Mouse (Mus musculus) adrenal gland, postnatal 10 days (tissue): ENCODE measurements around the gene Wnk4. TPM values are rescaled to one million over a fixed set of nuclear protein-coding genes. Genes with fewer than 3 reads are reported as not detected.

ENCODE experiments used
- DNase-seq: peaks from one replicate; pipeline ENCODE4 v3.0.0; 2021; ENCODE audit warnings: mixed read lengths
- total RNA-seq, 2 experiments: library from RNA; stranded (reverse); gene quantifications; 2 replicates each; pipeline ENCODE4 v1.2.3; 2021

The Wnk4 gene
- total RNA-seq, 2 experiments from 2014 or later = 2.5 to 3.6 TPM

DNA sequence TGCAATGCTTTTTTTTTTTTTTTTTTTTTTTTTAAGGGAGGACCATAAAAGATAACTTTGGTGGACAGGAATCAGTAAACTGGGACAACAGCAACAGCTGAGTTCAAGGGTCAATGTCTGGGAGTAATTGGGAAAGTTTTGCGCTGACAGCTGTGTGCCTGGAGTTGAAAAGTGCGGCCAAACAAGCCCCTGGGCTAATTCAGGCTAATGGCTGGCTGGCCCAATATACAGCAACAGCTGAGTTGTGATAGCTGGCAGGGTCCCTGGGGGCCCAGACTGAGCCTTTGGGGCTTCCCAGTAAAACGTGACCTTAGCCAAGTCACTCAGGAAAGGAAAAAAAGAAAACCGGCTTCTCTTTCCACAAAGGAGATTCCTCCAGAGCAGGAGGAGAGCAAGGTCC is 15.3 kb upstream of the Wnk4 start:
- DNase-seq = peak; percentile 64

DNA sequence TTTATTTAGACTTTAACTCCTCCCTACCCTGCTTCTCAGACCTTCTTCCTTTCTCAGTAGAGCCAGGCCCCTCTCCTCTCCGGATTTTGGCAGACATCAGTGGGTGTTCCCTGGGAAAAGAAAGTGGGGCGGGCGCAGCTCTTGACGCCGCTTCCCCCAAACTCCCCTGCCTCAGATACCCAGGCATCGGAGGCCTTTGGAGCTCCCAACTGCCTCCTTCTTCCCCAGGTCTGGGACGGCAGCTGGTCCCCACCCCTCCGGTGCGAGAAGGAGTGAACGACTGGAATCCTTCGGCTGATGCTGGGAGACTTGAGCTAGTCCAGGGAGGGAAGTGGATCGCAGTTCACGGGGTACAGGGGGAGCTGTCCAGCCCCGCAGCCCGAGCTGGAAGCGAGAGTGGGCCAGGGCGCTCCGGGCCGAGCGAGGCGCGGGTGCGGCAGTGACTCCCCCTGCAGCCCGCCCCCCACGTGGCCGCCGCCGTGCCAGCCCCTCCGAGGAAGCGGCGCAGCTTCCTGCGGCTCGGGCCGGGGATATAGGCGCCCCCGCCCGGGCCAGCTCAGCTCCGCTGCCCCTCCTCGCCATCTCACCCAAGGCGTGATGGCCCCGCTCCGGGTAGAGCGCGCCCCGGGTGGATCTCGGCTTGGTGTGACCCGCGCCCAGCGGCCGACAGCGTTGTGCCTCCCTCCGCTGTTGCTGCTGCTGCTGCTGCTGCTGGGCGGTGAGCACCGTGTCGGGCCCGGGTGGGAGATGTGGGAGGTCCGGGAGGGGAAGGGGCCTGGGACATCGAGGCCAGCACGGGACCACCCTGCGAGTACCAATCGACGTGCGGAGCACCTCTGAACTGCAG is 14.3 kb upstream of the Wnk4 start, which contains the start of gene Ramp2:
Gene Ramp2, plus strand, starts transcription at position 174 of the 847 bp plus-strand sequence.
- DNase-seq = peak; percentile 76

DNA sequence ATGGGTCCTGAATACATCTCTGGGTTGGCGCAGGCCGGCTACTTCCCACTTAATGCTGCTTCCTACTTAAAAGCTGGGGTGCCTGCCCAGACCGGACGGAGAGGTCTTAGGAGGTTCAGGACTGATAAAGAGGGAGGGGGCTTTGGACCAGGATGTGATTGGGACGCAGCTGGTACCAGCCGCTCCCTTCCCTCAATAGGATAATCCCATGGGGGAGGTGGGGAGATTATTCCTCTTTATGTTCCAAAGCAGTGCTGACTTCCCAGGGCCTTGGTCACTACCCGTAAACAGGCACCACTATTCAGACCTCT is 13.7 kb upstream of the Wnk4 start:
- DNase-seq = no peak

DNA sequence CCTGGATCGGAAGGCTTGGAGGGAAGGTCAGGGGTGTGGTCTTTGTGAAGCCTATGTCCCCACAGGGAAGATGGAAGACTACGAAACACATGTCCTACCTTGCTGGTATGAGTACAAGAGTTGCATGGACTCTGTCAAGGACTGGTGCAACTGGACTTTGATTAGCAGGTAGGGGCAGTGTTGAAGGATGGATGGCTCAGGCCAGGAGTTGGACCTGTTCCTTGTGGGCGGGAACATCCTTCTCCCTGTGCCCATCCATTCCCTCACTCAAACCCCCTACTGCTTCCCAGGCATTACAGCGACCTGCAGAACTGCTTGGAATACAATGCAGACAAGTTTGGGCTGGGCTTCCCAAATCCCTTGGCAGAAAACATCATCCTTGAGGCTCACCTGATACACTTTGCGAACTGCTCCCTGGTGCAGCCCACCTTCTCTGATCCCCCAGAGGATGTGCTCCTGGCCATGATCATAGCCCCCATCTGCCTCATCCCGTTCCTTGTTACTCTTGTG is 12.8 kb upstream of the Wnk4 start:
- no peak for DNase-seq

DNA sequence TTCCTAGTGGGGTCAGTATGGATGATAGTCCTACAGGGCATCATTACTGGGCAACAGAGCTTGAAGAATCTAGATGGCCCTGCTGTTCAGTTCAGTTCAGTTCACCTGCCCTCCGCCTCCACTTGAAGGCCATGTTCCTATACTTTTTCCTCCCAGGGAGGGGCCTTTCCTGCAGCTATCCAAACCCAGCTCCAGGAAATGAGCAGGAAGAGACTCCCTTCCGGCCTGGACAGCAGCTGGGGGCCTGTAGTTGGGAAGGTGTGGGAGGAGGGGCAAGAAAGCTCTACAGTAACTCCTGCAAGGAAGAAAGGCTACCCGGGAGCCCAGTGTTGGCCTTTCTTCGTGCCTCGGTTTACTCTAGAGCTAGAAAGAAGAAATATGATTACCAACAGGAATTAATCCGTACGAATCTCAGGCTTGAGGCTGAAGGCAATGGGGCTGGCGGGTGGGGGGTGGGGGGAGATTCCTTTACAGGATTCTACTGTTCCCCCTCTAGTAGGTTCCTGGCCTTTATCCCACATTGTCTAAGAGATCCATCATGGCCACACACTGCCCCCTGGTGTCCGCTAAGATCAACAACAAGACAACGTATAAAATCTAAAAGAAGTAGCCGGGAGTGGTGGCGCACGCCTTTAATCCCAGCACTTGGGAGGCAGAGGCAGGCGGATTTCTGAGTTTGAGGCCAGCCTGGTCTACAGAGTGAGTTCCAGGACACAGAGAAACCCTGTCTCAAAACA is 11.9 kb upstream of the Wnk4 start:
- peak; percentile 77 for DNase-seq

DNA sequence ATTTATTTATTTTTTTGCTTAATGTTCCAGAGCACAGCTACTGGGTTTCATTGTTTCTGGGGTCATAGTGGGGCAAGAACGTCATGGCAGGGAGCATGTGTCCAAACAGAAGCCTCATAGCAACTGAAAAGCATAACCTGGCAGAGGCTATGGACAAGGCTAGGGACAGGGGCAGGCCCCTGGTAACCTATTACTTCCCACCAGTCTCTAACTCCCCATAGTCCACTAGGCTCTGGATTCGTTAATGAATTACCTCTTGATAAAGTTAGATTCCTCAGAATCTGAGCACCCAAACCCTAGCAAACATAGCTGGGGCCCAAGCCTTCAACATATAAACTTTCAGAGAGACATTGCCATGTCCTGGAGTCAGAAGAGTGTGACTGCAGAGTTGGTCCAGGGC is 9.3 kb upstream of the Wnk4 start:
- DNase-seq = no peak

DNA sequence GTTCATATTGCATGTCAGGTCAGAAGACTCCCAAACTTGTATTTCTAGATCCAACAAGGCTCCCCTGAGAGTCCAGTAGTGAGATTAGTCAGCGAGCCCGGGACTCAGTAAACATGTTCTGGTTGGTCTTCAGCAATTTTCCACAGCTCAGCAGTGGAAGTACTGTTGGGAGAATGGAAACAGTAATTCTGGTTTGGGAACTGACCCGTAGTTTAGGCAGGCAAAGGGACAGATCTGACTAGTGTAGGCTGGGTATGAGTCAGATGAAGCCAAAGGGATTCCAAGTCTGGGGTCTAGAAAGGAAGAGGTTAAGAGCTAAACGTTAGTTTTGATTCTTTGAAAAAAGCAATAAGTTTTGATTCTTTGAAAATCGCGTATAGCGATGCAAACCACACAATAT is 7.4 kb upstream of the Wnk4 start:
- DNase-seq = no peak

DNA sequence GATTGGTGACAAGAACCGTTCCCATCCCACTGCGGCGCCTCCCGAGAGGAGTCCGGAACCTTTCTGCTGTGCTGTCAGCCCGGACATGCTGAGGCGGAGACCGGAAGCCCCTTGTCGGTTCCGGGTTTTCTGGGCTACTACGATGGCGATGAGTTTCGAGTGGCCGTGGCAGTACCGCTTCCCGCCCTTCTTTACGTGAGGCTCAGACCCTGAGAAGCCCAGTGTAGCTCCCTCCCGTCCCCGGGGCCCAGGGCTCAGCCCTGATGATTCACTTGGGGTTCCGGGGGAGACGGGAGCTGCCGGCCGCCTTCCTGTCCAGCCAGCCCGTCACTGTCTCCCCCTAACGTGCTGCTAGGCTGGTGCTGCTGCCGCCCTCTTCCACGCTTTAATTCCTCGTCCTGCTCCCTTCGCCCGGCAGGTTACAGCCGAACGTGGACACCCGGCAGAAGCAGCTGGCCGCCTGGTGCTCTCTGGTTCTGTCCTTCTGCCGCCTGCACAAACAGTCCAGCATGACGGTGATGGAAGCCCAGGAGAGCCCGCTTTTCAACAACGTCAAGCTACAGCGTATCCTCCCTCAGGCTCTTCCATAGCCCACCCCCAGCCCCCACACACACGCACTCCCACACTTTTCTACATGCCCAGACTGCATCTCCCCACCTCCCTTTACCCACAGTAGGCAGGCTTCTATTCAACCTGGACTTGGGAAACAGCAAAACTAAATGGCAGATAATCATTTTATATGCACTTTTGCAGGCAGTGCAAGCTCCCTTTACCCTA is 6.6 kb upstream of the Wnk4 start, which contains the start of gene Vps25:
Gene Vps25, plus strand, starts transcription at position 95 of the 777 bp plus-strand sequence.
- peak; percentile 92 for DNase-seq

DNA sequence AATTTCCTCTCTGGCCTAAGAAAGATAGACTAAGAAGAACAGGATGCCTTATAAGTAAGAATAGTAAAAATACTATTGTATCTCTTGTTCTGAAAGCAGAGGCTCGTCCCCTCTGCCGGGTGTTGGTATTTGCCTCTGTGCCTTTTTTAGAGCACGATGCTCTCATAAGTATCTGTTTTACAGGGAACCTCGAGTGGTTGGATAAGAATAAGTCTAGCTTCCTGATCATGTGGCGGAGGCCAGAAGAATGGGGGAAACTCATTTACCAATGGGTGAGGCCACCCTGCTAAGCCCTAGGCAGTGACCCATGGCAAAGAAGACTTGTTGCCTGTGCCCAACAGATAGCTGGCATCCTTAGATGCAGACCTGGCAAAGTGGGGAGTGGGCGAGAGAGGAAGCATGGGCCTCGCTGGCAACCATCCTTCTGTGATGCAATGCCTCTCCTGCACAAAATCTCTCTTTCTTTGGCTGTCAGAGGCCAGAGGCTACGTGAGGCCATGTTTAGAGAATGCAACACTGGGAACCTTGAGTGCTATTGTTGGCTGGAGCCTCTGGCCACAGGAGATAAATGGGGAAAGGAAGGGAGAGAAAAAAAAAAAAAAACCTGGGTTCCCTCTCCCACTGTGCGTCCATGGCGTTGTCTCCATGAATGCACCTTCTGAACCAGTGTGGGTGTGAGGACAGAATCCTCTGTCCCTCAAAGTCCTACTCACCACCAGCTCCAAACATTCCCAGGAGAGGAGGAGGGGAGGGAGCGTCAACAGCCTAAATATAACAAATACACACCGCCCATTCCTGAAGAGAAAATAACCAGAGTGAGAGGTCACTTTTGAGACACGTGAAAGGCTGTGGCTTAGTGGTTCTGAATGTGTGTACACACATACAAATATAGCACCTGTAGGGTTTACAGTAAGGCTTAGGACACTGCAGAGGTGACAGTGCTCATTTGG is 4.3 kb upstream of the Wnk4 start:
- DNase-seq = no peak

DNA sequence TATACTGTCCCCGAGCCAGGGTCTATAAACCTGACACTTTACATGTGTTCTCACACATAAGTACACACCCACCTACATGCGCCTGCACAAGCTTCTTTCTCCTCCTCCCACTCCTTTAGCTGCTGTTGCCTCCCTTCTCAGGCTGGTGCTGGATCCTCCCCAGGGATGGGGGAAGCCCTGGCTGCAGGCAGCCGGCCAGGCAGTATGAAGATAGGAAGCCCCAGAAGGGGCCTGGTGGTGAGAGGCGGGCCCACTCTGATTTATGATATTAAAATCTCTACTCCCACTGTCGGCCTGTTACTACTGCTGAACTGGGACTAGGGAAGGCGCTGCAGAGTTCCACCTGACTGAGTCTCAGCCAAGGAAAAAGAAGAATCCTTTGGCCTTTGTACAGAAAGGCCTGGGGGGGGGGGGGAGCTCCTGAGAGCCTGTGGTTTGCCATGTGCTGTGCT is 1.1 kb upstream of the Wnk4 start:
- no peak for DNase-seq

DNA sequence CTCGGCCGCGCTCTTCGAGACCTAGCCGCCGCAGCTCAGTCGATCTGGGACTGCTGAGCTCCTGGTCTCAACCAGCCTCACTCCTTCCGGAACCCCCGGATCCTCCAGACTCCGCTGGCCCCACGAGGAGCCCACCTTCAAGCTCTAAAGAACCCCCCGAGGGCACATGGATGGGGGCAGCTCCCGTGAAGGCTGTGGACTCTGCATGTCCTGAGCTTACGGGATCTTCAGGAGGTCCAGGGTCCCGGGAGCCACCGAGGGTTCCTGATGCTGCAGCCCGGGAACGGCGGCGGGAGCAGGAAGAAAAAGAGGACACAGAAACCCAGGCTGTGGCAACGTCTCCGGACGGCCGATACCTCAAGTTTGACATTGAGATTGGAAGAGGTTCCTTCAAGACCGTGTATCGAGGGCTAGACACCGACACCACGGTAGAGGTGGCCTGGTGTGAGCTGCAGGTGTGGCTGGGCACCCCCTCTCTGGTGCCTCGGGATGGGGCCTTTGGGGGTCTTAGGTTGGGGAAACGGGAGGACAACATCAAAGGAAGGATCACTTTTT is 536 bp downstream of the Wnk4 start:
- no peak for DNase-seq

DNA sequence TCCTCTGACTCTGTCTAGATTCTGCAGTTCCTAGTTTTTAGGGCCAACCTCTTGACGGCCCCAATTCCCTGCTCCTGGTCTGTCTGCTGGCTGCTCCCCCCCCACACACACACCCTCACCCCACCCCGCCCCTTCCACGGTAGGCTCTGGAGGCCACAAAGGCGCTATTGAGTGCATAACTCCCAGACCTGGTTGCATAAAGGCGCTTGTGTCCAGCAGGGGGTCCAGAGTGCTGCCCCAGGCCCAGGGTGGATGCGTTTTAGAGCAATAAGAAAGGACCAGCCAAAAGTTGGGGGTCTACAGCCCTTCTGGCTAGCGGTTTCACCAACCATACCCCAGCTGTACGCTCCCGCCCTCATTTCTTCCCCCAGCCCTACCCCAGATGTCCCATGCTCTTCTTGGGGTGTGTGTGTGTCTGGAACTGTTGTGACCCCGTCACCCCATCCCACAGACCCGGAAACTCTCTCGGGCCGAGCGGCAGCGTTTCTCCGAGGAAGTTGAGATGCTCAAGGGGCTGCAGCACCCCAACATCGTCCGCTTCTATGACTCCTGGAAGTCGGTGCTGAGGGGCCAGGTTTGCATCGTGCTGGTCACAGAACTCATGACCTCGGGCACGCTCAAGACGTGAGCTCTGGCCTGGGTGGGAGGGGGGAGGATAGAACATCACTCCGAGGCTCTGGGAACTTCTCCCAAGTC is 2.1 kb downstream of the Wnk4 start:
- DNase-seq = no peak

DNA sequence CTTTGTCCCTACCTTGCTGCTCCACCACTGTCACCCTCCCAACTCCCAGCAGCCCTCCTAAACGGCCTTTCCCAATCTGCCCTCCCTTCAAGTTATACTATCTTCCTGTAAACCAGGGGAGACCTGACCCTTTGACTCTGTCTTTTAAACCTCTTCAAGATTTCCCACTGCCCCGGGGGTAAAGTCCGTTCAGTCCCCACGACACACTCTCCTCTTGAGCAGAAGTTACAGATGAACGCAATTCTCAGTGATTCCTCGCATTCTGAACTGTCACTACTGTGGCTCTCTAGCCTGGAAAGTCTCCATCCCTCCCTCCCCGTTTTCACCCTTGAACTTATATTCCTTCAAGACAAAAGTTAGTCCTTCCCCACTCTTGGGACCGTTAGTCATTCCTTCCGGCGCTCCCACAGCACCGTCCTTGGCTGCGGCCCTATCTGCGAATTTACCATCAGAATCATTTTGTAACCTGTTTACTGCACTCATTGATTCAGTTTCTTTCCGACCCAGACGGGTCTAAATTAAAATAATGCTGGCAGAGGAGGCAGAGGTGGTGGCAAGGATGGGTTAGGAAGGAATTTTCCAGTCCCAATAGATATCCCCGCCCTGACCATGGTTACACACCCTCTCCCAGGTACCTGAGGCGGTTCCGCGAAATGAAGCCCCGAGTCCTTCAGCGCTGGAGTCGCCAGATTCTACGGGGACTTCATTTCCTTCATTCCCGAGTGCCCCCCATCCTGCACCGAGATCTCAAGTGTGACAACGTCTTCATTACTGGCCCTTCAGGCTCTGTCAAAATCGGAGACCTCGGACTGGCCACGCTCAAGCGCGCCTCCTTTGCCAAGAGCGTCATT is 3.0 kb downstream of the Wnk4 start:
- no peak for DNase-seq

DNA sequence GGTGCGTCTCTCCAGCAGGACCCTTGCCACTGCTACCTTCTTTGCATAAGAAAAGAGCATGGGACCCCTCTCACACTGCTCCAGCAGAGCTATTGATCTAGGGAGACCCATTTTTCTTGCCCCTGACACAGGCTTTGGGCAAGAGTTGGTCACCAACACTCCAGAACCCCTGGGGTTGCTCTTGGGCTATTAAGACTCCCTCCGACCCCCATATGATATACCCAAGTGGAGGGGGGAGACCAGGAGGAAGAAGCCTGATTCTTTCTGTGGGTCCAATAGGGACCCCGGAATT is 3.6 kb downstream of the Wnk4 start:
- DNase-seq = no peak

DNA sequence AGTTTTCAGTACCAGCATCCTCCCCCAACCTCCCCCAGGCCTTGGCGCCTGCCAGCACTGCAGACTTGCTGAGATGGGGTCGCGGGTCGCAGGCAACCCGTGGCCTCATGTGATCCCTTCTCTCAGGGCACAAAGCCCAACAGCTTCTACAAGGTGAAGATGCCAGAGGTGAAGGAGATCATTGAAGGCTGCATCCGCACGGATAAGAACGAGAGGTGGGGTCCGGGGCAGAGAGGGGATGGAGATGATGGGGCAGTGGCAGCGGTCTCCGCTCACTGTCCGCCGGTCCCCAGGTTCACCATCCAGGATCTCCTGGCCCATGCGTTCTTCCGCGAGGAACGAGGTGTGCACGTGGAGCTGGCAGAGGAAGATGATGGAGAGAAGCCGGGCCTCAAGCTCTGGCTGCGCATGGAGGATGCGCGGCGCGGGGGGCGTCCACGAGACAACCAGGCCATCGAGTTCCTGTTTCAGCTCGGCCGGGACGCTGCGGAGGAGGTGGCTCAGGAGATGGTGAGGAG is 4.6 kb downstream of the Wnk4 start:
- no peak for DNase-seq

DNA sequence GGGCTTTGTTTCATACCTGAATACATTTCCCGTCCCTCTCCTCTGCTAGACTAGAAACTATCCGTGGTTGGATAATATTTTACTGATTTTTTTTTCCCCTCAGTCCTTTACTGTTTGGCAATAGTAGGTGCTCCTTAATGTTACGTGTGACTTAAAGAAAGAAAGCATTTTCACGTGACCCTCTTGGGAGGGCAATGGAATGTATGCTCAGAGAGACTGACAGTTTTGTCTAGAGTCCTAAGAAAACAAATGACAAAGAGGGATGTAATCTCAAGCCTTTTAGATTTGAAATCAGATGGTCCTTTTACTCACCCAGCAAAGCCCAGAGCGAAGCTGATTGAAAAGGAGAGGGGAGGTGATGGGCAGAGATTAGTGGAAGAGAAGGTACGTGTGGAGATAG is 5.5 kb downstream of the Wnk4 start:
- no peak for DNase-seq

DNA sequence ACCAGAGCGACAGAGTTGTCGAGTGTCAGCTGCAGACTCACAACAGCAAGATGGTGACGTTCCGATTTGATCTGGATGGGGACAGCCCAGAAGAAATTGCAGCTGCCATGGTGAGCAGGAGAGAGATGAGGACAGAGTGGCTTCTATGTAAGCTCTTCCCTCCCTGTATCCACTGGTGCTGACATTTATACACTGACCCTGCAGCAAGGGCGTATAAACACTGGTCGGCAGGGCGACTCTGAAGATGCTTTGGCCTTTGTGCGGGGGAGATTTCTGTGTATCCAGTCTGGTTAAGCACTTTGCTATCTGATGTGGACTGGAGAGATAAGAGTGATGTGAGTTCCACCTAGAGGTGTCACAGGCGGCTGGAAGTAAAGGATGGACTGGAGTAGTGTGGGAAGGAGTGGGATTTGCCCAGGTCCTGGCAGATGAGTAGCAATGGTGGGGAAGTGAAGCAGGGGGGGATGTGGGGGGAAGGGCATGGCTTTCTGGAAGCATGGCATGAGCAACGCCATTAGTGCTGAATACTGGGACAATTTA is 9.3 kb downstream of the Wnk4 start:
- DNase-seq = no peak

DNA sequence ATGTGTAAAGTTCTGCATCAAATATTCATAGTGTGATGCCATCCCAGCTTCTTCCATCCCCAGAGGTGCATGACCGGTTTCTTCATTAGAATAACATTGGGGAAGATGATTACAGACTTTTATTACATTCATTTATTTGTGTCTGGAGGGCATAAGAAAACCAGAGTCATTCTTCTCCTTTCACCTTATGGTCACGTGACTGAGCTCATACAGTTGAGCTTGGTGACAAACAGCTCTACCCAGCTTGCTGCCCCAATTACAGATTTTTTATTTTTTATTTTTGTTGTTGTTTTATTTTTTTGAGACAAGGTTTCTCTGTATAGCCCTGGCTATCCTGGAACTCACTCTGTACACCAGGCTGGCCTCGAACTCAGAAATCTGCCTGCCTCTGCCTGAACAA is 12.1 kb downstream of the Wnk4 start:
- DNase-seq = no peak

DNA sequence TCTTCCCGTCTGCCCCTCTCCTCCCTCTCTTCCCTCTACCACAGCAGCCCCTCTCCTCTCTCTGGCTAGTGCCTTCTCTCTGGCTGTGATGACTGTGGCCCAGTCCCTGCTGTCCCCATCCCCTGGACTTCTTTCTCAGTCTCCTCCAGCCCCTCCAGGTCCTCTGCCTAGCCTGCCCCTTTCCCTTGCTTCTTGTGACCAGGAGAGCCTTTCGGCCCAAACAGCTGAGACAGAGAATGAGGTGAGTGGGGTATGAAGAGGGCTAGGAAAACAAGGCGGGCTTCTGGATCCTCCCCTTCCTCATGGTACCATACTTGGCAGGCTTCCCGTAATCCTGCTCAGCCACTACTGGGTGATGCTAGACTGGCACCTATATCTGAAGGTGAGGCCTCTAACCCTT is 14.9 kb downstream of the Wnk4 start:
- DNase-seq = no peak
